Mouse (Mus musculus): ENCODE measurements around the gene AW551984. TPM values are rescaled to one million over a fixed set of nuclear protein-coding genes. Genes with fewer than 3 reads are reported as not detected.

The AW551984 gene
- polyA plus RNA-seq, 1 experiment from 2014 or later = 15.9 TPM

- Histone ChIP-seq H3K9ac (ENCODE audit: low read depth, low read length) (no peak within 1 kb of the TSS), H3K36me3 (ENCODE audit: control insufficient read depth, insufficient read depth, low read length) (no peaks in the 10 kb centered on the region), H3K27ac (ENCODE audit: low read depth, low read length) (no peak within 1 kb of the TSS), H3K9me3 (ENCODE audit: control insufficient read depth, low read length) (no peaks in the 10 kb centered on the region), H3K27me3 (ENCODE audit: control insufficient read depth, insufficient read depth, low read length) (no peaks in the 10 kb centered on the region), H3K4me1 (replicated peaks; ENCODE audit: control insufficient read depth, insufficient read depth, low read length) (no peaks in the 10 kb centered on the region), H3K4me2 (replicated peaks; ENCODE audit: low read depth, low read length) (no peak within 1 kb of the TSS), H3K4me3 (ENCODE audit: low read depth, low read length) (no peak within 1 kb of the TSS)
- no peak for DNase-seq (ENCODE audit: low spot score)
- 75% methylated on average over 2 of the region's 2 CpGs for WGBS
- no peak for ATAC-seq (ENCODE audit: low FRiP score)
Measured at GRCm38 (mm10) chr9:39553946-39554345, 50.3 kb downstream of the AW551984 start, which contains the start of gene Olfr958. Gene Olfr958, minus strand, starts transcription at chr9:39554054.

- DNase-seq (ENCODE audit: low spot score) = no peak
- Histone ChIP-seq H3K4me2 (replicated peaks; ENCODE audit: low read depth, low read length) (no peak overlapping the region), H3K27ac (ENCODE audit: low read depth, low read length) (no peak overlapping the region), H3K9ac (ENCODE audit: low read depth, low read length) (no peak overlapping the region), H3K27me3 (ENCODE audit: control insufficient read depth, insufficient read depth, low read length) (no peaks in the 10 kb centered on the region), H3K4me3 (ENCODE audit: low read depth, low read length) (no peak overlapping the region), H3K36me3 (ENCODE audit: control insufficient read depth, insufficient read depth, low read length) (no peaks in the 10 kb centered on the region), H3K4me1 (replicated peaks; ENCODE audit: control insufficient read depth, insufficient read depth, low read length) (no peaks in the 10 kb centered on the region), H3K9me3 (ENCODE audit: control insufficient read depth, low read length) (no peaks in the 10 kb centered on the region)
- ATAC-seq (ENCODE audit: low FRiP score) = no peak
- WGBS = 90% methylated on average over 5 of the region's 5 CpGs
Measured at GRCm38 (mm10) chr9:39550806-39551205, 53.4 kb downstream of the AW551984 start.

Other genes with a start within 250 kb of the AW551984 start
- not detected in 2 replicates for gene Olfr951, start 217.0 kb downstream of the AW551984 start, polyA plus RNA-seq (2014; fragmentation: Nextera tagmentation; extraction: Ambion mirVana)
- not detected in 2 replicates for gene Olfr952, start 177.3 kb downstream of the AW551984 start, polyA plus RNA-seq (2014; fragmentation: Nextera tagmentation; extraction: Ambion mirVana)
- gene Olfr954, start 147.7 kb downstream of the AW551984 start, polyA plus RNA-seq (2014; fragmentation: Nextera tagmentation; extraction: Ambion mirVana) = not detected in 2 replicates
- not detected in 2 replicates for gene Olfr955, start 132.5 kb downstream of the AW551984 start, polyA plus RNA-seq (2014; fragmentation: Nextera tagmentation; extraction: Ambion mirVana)
- not detected in 2 replicates for gene Olfr44, start 110.4 kb downstream of the AW551984 start, polyA plus RNA-seq (2014; fragmentation: Nextera tagmentation; extraction: Ambion mirVana)
- gene Olfr957, start 88.6 kb downstream of the AW551984 start, polyA plus RNA-seq (2014; fragmentation: Nextera tagmentation; extraction: Ambion mirVana) = not detected in 2 replicates
- gene Olfr958, start 50.3 kb downstream of the AW551984 start, polyA plus RNA-seq (2014; fragmentation: Nextera tagmentation; extraction: Ambion mirVana) = not detected in 2 replicates
- not detected in 2 replicates for gene Olfr959, start 28.8 kb downstream of the AW551984 start, polyA plus RNA-seq (2014; fragmentation: Nextera tagmentation; extraction: Ambion mirVana)
- gene Olfr148, start 6.3 kb upstream of the AW551984 start, polyA plus RNA-seq (2014; fragmentation: Nextera tagmentation; extraction: Ambion mirVana) = not detected in 2 replicates
- not detected in 2 replicates for gene Olfr960, start 17.0 kb upstream of the AW551984 start, polyA plus RNA-seq (2014; fragmentation: Nextera tagmentation; extraction: Ambion mirVana)
- not detected in 2 replicates for gene Olfr961, start 40.7 kb upstream of the AW551984 start, polyA plus RNA-seq (2014; fragmentation: Nextera tagmentation; extraction: Ambion mirVana)
- gene Olfr963, start 62.8 kb upstream of the AW551984 start, polyA plus RNA-seq (2014; fragmentation: Nextera tagmentation; extraction: Ambion mirVana) = not detected in 2 replicates
- gene Olfr149, start 102.7 kb upstream of the AW551984 start, polyA plus RNA-seq (2014; fragmentation: Nextera tagmentation; extraction: Ambion mirVana) = not detected in 2 replicates
- not detected in 2 replicates for gene Olfr965, start 107.0 kb upstream of the AW551984 start, polyA plus RNA-seq (2014; fragmentation: Nextera tagmentation; extraction: Ambion mirVana)
- gene Olfr150, start 126.6 kb upstream of the AW551984 start, polyA plus RNA-seq (2014; fragmentation: Nextera tagmentation; extraction: Ambion mirVana) = not detected in 2 replicates
- not detected in 2 replicates for gene Olfr967, start 141.8 kb upstream of the AW551984 start, polyA plus RNA-seq (2014; fragmentation: Nextera tagmentation; extraction: Ambion mirVana)
- gene Olfr968, start 178.8 kb upstream of the AW551984 start, polyA plus RNA-seq (2014; fragmentation: Nextera tagmentation; extraction: Ambion mirVana) = not detected in 2 replicates
- gene Olfr969, start 186.5 kb upstream of the AW551984 start, polyA plus RNA-seq (2014; fragmentation: Nextera tagmentation; extraction: Ambion mirVana) = not detected in 2 replicates
- not detected in 2 replicates for gene Olfr970, start 204.5 kb upstream of the AW551984 start, polyA plus RNA-seq (2014; fragmentation: Nextera tagmentation; extraction: Ambion mirVana)
- not detected in 2 replicates for gene Olfr971, start 232.5 kb upstream of the AW551984 start, polyA plus RNA-seq (2014; fragmentation: Nextera tagmentation; extraction: Ambion mirVana)